Mouse (Mus musculus): ENCODE measurements at regions not wholly inside any gene's neighbourhood (a gene's known extent, or its start where the extent isn't known, plus 50 kb on each side); places are given as distances from the start of the nearest gene placed in this dataset.

DNA sequence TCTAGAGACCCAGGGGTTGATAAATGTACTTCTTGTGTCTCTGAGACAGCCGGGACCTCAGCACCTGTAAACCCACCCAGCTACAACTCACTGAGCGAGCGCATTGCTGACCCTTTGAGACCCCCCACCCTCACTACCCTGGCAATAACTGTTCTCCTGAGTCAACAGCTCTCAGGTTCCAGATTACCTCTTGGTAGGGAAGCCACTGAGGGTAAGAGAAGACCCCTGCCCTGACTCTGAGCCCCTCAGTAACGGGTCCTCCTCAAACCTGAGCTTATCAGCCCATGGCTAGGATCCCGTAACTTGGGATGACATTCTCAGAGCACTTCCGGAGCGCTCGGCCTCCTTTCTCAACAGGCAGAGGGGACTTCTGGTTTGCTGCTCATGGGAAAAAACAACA is 245.8 kb downstream of the Tle3 start:
- TF ChIP-seq CTCF (conservative IDR thresholded peaks at IDR 0.05; ENCODE audit: insufficient read depth, insufficient read length, low read depth, low read length) (no peak), POLR2A (IDR thresholded peaks at IDR 0.05; ENCODE audit: low read depth, low read length) (no peak)
